Mouse (Mus musculus) neural tube, embryonic 10.5 days (tissue): ENCODE data around the gene Galnt17.

Source experiments
- DNase-seq: peaks from one replicate; pipeline ENCODE4 v3.0.0-alpha.2; 2017; ENCODE audit warnings: low spot score; ENCODE audit errors: extremely low spot score

The Galnt17 gene

DNA sequence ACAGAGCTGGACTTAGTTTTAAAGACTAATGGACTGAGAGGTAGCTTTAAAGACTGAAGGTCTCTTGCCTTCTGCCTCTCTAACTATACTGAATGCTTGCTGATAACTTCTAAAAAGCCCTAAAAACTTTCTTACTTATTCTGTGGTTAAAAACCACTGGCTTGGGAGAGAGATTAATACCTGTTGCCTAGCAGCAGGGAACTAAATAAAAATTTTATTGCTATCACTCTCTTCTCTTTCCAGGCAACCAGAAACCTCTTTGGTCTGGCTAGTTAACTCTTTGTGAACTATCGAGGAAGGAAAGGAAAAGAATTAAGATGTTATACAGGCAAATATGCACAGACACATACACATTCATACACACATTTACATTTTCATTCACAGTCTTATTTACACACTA is 377.3 kb downstream of the Galnt17 start:
- no peak for DNase-seq

- no peak for DNase-seq
These were observed 380.5 kb downstream of the Galnt17 start for GRCm38 (mm10) chr5:130927794-130928149.

GRCm38 (mm10) chr5:130927138-130927793 is 381.0 kb downstream of the Galnt17 start:
- no peak for DNase-seq

DNA sequence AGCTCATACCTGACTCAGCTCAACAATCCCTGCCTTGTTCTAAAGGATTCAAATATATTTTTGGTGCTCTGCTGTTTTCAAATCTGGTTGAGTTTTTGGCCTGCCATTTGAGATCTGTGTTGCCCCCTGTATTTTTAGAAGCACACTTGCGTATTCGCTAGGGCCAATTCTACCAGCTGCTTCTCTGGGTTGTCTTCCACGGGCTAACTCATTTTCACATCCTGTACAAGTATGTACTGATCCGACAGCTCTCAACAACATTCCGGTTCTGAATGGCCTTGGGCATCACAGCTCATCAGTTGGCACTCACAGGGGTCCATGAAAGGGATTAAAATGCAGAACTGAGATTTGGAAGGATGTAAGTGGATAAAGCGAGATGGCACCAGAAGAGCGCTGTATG is 382.6 kb downstream of the Galnt17 start:
- DNase-seq: no peak

- no peak for DNase-seq
These were observed 384.0 kb downstream of the Galnt17 start for GRCm38 (mm10) chr5:130924245-130924827.

DNA sequence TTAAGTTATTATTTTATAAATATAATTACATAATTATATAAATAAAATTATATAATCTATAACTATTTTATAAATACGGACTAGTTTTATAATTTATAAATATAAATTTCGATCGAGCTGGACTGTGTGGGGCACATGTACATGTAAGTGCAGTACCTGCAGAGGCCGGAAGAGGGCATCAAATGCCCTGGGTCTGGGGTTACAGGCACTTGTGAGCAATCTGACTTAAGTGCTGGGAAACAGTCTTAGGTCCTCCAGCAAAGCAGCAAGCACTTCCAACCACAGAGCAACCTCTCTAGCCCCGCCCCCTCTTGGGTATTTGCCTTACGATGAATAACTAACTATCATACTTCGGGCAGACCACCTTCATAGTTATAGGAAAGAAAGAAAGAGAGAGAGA is 388.3 kb downstream of the Galnt17 start:
- DNase-seq: no peak

GRCm38 (mm10) chr5:130914606-130915005 is 393.7 kb downstream of the Galnt17 start:
- no peak for DNase-seq

DNA sequence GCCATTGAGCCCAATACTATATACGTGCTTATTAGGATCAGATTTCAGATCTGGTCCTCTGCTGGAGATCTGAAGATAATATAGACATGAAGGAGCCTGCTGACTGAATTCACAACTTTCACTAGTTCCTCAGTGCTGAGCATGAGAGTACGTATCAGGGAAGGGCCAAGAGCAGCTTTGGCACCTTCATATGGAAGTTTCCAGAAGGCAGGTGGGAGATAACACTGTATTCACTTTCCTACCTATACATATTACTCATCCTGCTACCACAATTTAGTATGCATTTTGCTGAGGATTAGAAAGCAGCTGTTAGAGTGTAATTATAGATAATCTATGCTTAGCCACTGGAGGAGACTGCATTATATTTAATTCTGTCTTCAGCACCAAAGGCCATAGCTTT is 396.7 kb downstream of the Galnt17 start:
- no peak for DNase-seq

- DNase-seq: no peak
These were observed 406.6 kb downstream of the Galnt17 start for GRCm38 (mm10) chr5:130901736-130902135.

DNA sequence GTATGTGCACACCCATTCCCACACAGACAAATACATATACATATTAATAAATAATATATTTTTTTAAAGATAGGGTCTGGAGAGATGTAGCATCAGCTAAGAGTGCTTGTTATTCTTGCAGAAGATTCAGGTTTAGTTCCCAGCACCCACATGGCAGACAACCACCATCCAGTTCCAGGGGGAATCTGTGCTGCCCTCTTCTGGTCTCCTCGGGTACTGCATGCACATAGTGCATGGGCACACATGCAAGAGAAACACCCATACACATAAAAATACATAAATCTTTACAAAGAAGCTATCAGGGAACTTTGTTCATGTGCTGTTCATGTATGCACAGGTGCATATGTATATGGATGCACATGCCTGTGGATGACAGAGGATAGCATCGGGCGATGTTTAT is 412.3 kb downstream of the Galnt17 start:
- DNase-seq: no peak

GRCm38 (mm10) chr5:130891735-130892134 is 416.6 kb downstream of the Galnt17 start:
- no peak for DNase-seq

DNA sequence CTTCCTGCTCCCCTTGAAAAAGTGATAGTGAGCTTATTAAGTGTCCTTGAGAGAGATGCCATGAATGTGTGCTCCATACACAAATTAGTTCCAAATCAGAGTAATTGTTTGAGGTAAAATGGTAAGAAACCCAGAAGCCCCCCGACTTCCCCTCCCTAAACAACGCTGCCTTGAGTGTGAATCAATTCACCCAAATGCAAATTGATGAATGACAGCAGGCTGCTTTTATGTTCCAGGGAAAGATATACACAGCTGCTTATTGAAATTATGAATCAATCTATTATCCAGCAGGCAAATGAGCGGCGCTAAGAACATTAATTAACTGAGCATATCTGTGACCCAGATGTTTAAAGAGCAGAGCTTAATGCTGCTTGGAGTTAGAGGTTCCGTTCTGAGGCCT is 428.0 kb downstream of the Galnt17 start:
- DNase-seq: no peak

DNA sequence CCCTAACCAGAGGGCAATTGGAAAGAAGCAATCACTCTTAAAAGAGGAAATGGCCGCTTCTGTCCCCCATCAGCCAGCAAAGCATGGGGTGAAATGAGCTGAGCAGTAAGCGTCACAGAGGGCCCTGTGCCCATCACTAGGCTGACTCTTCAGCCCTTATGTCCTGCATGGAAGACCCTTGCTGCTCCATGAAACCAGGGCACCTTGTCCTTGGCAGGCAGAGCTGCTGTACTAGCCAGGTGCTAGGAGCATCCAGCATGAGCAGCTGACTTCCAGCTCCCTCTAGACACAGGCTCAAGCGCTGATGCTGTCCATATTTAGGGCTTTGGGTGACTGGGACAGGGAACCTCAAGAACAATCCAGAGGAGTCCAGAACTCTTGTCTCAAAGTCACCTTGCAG is 432.9 kb downstream of the Galnt17 start:
- DNase-seq: no peak

DNA sequence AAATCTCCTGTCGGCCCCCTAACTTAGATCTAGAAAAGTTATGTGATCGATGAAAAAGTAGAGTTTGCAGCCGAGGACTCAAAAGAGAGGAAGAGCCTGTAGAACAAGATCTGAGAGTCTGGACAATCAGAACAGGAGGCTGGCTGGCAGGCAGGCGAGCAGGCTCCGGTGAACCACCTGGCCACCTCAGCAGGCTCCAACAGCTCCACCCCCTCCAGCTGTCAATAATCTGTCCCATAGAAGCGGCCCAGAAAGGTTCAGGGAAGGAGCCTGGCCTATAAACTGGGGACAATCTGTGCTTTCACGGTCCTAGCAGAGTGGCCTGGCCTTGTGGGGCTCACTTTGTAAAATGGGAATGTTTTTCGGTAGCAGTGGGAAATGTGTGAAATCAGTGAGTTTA is 437.2 kb downstream of the Galnt17 start:
- DNase-seq: no peak

DNA sequence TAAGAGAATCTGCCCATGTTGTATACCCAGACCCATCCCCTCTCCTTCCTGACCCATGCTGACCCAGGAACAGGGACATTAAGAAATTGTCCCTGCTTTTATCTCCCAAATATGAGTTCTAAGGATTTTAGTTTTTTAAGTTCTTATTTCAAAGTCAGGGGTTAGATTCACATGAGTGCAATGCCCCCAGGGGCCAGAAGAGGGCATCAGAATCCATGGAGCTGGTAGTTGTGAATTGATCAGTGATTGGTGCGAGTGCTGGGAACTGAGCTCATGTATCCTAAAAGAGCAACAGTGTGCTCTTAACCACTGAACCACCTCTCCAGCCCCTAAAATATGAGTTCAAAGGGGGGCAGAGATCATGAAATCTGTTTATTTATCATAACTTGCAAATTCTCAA is 438.4 kb downstream of the Galnt17 start:
- DNase-seq: no peak

GRCm38 (mm10) chr5:130862302-130862701 is 446.0 kb downstream of the Galnt17 start:
- peak; percentile 35 for DNase-seq

DNA sequence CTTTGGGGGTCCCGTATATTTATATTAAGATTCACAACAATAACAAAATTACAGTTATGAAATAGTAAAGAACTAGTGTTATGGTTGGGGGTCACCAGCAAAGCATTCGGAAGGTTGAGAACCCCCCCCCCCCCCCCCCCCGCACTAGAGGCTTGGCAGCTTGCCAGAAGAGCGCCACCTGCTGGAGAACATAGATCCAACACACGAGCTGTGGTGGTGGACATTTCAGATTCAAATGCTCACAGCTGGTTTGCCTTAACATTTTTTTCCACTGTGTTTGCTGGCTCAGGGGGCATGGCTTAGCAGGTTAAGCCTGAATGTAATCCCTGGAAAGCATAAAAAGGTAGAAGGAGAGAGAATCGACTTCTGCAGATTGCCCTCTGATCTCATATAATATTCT is 448.6 kb downstream of the Galnt17 start:
- no peak for DNase-seq

DNA sequence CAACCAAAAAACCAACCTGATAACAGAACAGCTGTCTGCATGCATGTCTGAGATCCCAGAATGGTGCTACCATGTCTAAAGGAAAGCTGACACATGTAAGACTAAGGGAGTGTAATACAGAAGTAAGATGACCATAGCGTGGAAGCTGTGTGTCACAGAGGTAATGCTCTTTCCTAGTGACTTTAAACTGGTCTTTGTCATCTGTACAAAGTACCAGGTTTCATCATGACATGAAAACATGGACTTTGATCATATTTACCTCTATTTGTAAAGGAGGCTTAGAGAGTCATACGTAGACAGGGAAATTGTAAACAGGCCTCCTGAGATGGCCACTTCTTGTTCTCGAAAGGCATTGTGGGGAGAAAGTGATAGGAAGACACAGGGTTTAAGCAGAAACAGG is 449.6 kb downstream of the Galnt17 start:
- DNase-seq: no peak

- peak; percentile 59 for DNase-seq
These were observed 450.1 kb downstream of the Galnt17 start for GRCm38 (mm10) chr5:130858148-130858547.

DNA sequence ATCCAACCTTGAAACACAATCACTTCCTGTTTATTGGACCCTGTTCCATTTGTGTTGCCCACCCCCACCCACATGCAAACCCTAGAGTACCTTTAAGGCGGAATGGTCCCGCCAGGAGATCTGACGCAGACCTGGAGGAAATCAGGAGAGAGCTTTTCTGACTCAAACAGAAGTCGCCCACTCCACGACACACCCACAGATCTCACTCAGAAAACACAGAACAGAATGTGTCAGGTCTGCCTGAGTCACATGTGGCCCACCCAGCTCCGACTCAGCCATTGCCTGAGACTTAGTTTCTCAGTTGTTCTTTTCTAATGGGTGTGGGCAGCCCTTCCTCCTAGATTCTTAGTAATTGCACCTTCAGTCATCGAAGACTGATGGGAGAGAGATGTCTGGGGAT is 453.9 kb downstream of the Galnt17 start:
- DNase-seq: no peak

GRCm38 (mm10) chr5:130853371-130853770 is 454.9 kb downstream of the Galnt17 start:
- peak; percentile 92 for DNase-seq

DNA sequence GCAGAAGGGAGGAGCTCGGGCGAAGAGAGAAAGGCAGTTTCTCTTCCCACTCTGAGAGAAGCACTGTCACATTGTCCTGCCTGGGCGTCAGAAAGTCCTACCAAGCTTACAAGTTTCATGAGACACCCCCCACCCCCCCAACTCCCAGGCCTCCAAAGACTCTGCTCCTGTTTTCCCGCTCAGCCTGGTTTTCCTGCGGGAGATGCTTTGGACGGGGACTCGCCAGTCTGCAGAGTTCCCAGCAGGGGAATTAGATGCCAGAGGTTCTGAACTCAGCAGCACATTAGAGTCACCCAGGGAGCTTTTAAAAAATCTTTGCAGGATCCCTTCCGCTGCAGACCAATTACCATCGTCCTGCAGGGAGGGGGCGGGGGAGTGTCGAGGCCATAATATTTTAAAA is 456.1 kb downstream of the Galnt17 start:
- DNase-seq: no peak

GRCm38 (mm10) chr5:130849610-130850009 is 458.7 kb downstream of the Galnt17 start:
- DNase-seq: no peak

DNA sequence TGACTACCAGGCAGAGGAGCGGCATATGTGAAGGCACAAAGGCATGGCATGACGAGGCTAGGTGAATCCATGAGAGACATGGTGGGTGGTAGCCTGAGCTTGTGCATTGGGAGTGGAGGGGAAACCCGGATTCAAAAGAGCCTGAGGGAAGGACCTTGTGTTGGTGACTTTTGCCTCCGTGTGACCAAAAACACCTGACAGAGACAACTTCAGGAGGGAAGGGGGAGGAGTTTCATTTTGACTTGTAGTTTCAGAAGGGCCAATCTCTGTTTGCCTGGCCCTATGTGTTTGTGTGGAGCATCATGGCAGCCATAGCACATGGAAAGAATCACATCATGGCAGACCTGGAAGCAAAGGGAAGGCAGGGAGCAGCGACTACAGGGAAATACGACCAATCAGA is 459.7 kb downstream of the Galnt17 start:
- no peak for DNase-seq
